Mouse (Mus musculus) thymus, postnatal 36 days (tissue): ENCODE measurements around the gene Tomm6.
"Not testable (repeated sequence)": the region's sequence is repeated elsewhere in the genome, so short reads cannot be mapped to it uniquely, and the experiment has no call there.

Source experiments
- DNase-seq, 2 experiments: peaks; one replicate each; pipeline ENCODE4 v3.0.0; 2022; ENCODE audit warnings: mixed read lengths in 2 of 2

The Tomm6 gene

DNA sequence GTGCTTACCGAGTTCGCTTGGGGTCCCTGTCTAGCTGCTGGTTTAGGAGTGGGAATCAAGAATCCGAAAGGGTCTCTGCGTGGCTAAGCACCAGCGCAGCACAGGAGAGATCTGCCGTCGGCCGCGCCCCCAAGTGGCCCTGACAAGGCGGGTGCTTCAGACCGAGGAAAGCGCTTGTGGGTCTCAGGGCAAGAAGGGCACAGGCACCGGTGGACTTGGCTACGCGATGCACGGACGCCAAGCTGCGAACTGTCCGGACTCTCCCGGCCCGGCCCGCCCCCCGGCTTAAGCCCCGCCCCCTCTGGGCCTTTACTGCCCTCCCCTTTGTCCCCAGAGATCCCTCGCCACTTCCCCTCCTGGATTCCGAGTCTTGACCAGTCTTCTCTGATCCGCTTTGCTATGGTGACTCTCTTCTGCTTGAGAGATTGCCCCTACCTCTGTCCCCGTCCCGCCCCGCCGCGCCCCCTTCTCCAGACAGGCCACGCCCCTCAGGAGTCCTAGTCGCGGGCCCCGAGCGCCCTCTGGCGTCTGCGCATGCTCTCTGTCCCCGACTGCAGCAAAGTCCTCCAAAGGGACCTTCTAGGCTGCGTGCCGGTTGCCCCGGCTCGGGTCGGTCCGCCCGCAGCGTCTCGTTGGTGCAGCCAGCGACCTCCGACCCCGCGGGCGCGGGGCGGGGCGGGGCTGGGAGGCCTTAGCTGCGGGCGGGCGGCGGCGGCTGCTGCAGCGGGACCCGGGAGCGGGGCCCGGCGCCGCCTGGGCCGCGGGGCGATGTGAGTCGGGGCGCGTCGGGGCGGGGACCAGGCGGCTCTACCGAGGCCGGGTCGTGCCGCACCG, 6.5 kb upstream of the Tomm6 start, which contains the start of gene Prickle4:
TSS of gene Prickle4 (minus strand) at position 234 of the 834 bp plus-strand sequence.
- DNase-seq, result peak; percentile 94 to 96

DNA sequence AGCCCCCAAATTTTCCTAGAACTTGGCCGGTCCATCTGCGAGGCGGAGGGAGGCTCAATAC, 6.1 kb upstream of the Tomm6 start, which contains the start of gene Gm21981:
TSS of gene Gm21981 (minus strand) at position 14 of the 61 bp plus-strand sequence.
- DNase-seq, result no peak

DNA sequence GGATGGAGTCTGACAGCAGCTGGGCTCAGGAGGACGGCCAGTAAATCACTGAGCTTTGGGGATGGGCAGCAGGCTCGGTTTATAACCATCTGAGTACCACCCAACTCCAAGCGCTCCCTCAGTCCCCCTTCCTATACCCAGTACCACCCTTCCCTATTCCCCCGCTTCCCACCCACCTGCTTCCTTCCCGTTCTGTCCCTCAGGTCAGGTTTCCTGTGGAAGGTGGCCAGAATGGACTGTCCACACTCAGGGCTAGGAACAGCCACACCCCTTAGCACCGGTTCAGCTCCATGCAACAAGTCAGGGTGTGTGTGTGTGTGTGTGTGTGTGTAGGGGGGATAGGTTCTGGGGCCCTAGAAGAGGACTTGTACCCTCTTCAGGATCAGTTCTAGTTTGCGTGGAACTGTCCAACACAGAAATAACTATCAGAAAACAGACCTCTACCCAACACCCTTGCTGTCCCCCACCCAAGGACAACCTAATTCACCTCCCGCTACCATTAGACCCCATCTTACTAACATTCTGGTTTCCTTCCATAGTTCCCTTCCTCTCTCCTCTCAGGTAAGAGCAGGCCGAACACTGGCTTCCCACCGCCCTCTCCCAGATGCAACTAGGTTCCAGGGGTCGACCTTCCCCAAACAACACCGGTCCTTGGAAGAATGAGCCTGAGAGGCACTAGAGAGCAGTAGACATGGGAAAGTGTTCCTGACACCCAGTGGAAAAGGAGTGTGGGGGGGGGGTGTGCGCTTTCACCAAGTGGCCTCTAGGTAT, 5.7 kb upstream of the Tomm6 start:
- DNase-seq, result no peak

- DNase-seq, result no peak
Measured at GRCm38 (mm10) chr17:47691650-47692049, 3.5 kb upstream of the Tomm6 start.

DNA sequence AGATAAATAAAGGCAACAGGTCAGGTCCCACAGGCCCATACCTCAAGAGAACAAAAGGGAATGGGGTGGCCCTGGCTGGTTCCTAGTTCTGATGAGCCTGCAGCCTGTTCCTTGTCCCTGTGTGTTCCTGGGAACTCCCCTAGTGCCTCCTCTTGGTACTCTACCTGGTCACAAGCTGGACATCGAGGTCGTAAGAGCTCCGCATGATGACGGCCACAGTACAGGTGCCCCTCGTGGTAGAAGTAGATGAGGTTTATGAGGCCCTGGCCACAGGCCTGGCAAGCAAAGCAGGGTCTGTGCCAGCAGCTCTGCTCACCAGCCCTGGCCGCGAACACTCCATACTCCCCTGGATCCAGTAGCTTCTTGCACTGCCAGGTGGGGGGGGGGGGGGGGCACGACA, 1.7 kb upstream of the Tomm6 start:
- DNase-seq, result no peak

DNA sequence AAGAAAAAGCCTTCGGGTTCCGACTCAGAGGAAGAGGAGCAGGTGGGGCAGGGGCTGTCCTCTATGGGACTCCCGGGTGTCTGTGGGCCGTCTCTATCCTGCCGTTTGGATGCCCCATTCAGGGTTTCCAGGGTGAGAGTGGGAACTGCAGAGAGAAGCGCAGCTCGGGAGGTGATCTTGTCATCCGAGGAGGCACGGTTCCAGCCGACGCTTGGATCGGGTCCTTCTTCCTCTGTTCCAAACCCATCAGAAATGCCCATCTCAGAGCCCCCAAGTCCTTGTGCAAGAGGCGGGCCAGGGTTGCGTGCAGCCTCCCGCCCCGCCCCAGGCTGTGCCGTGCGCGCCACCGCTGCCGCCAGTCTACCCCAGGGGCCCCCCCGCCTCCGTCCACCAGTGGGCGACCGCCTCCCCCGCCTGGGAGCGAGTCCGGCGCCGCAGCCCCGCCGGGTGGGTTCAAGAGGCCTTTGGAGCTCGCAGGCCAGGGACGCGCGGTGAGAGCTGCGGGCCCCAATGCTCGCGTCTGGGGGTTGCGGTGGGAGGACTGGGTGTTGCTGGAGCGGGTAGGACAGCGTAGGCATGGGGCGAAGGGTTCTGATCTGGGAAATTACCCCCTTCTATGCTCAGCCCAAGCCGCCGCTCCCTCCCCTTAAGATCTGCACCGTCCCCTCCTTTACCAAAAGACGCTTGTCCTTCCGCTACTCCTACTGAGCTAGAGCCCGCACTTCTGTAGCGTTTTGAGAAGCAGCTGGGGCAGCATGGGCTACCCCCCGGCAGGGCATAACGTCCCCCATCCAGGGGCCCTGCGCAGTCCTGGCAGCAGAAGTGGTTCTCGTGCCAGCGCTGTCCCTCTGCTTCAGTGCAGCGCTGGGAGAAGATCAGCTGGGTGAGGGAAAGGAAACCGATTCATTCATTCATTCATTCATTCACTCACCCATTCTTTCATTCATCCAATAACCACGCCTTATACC, 706 bp upstream of the Tomm6 start, which contains the start of gene Frs3:
TSS of gene Frs3 (plus strand) at position 423 of the 968 bp plus-strand sequence.
- DNase-seq, result peak; percentile 48 to 66

DNA sequence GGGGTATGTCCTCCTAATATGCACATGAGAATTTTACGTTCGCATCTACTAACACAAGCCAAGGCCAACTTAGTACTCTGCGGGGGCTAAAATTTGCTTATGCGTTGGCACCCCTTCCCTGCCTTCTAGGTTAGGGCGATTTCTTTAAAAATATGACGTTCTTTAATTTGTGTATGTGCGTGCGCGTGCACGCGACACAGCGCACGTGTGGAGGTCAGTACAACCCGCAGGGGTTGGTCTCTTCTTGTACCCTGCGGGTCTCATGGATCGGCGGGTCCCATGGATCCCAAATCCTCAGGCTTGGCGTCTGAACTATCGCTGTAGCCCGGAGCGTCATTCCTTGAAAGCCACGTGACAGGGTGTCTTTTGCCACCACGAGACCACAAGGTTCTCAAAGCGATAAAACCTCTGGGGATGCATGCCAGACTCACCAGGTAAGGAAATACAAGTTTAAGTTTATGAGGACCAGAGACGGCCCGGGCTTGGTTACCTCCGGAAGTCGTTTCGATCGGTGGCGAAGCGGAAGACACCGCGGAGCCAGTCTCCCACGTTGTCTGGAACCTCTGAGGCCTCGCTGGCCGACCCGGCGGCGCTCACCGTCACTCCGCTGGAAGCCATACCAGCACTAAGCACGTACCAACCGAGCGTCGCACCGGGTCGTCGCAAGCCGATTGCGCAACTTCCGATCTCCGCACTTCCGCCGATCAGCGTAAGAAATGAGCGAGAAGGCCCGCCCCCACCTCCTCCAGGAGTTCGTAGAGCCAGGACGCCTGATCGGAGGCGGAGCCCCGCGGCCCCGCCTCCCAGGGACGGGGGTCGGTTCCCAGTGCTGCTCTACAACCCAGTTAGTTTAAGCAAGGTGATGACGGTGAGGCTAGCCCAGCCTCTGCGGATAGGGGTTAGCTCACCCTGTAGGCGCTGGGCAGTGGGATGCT, 510 bp downstream of the Tomm6 start:
- peak; percentile 90 to 94 for DNase-seq

DNA sequence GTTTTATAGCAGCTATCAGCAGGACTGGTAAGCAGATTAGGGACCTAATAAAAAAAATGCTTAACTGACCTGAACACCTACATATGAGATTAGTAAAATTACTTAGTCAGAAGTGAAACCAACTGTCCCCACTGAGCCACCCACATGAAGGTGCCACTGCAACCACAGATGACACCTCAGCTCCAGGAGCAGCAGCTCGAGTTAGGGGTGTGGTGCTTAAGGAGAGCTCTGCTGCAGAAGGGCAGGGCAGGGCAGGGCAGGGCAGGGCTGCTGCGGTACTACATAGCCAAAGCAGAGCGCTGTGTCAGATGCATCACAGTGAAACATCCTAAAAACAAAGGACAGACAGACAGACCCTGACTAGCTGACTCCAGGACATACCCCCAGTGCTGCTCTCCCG, 5.3 kb downstream of the Tomm6 start:
- no peak for DNase-seq

GRCm38 (mm10) chr17:47678702-47679101, 9.5 kb downstream of the Tomm6 start:
- no peak for DNase-seq

GRCm38 (mm10) chr17:47678238-47678637, 9.9 kb downstream of the Tomm6 start:
- DNase-seq, result no peak

DNA sequence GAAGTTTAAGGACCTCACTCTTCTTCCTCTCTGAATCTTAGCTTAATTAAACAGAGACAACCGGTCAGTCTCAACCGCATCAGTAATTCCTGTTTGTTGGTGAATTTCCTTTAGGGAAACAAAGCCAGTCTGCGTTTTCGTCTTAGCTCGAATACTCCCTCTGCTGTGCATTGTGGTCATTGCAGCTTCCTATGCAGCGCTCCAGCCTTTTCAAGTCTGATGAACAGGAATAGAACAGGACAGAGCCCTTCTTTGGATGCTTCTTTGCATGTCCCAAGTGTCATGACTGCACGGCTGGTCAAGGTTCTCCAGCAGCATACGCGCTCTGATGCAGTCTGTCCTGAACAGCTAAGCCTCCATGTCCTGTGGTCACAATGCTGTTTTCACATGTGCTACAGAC, 11.6 kb downstream of the Tomm6 start:
- peak; percentile 32 to 46 for DNase-seq

DNA sequence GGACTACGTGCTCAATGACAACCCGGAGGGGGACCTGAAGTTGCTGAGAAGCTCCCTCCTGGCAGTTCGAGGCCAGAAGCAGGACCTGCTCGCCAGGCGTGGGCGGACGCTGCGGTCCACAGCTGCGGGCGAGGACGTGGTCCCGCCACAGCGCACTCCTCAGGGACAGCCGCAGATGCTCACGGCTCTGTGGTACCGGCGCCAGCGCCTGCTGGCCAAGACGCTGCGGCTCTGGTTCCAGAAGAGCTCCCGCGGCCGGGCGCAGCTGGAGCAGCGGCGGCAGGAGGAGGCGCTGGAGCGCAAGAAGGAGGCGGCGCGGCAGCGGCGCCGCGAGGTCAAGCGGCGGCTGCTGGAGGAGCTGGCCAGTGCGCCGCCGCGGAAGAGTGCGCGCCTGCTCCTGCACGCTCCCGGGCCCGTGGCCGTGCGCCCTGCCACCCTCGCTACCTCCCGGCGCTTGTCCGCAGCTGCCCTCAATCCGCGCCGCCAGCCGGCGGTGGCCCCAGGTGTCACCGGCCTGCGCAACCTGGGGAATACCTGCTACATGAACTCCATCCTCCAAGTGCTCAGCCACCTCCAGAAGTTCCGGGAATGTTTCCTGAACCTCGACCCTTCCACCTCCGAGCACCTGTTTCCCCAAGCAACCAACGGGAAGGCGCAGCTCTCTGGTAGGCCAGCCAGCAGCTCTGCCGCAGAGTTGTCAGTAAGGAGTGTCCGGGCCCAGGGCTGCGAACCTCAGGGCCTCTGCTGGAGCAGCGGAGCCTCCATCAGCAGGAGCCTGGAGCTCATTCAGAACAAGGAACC, 15.7 kb downstream of the Tomm6 start:
- DNase-seq, result peak in 1 of 2 experiments; percentile 9

DNA sequence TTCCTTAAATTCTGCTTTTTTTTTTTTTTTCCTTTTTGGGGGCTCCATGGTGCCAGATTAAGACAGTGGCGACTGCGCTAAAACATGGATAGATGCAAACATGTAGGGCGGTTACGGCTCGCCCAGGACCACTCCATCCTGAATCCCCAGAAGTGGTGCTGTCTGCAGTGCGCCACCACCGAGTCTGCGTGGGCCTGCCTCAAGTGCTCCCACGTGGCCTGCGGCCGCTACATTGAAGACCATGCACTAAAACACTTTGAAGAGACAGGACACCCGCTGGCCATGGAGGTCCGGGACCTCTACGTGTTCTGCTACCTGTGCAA, 16.2 kb downstream of the Tomm6 start:
- no peak for DNase-seq

DNA sequence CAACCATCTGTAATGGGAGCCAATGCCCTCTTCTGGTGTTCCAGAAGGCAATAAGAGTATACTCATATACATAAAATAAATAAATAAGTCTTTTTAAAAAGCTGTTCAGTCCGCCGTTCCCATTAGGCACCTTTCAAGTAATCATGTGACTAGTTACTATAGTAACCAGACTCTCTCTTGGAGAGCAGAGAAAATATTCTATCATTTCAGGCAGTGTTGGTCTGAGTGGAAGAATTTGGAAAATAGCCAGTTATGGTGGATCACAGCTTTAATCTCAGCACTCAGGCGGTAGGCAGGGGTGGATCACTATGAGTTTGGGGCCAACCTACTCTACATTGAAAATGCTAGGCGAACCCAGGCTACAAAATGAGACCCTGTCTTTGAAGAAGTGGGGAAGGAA, 19.0 kb downstream of the Tomm6 start:
- no peak for DNase-seq

GRCm38 (mm10) chr17:47664474-47664873, 23.7 kb downstream of the Tomm6 start:
- no peak for DNase-seq

GRCm38 (mm10) chr17:47663009-47663713, 25.0 kb downstream of the Tomm6 start:
- no peak for DNase-seq

- DNase-seq, result no peak
Measured at GRCm38 (mm10) chr17:47658741-47659243, 29.4 kb downstream of the Tomm6 start.

GRCm38 (mm10) chr17:47657901-47658300, 30.3 kb downstream of the Tomm6 start:
- DNase-seq, result no peak

DNA sequence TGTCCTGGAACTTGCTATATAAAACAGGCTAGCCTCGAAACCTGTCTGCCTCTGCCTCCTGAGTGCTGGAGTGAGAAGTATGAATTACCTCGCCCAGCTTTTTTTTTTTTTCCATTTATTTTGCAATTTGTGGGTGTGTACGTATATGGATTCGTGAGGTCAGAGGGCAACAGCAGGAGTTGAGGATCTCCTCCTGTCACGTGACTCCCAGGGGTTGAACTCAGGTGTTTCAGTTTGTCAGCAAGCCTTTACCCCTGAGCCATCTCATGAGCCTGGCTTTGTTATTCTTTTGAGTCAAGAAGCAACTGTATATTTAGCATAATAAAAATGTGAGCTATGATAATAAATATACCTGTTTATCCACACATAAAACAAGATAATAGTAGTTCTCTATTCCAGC, 32.5 kb downstream of the Tomm6 start:
- DNase-seq, result no peak

- DNase-seq, result not testable (repeated sequence)
Measured at GRCm38 (mm10) chr17:47654346-47654745, 33.8 kb downstream of the Tomm6 start.

GRCm38 (mm10) chr17:47651953-47652352, 36.2 kb downstream of the Tomm6 start:
- DNase-seq, result no peak
